Mouse (Mus musculus) midbrain, embryonic 14.5 days (tissue): Measurements from ENCODE around the gene Lmod3. TPM values are rescaled to one million over a fixed set of nuclear protein-coding genes. Genes with fewer than 3 reads are reported as not detected.

Experiments used
- ATAC-seq: fragments of 200-750 bp; cut with Nextera tagmentation; 2 replicates; pipeline ENCODE4 v1.8.0; 2017; ENCODE audit warnings: moderate number of reproducible peaks, moderate library complexity; ENCODE audit not compliant: low FRiP score, low TSS enrichment
- DNase-seq: peaks from one replicate; pipeline ENCODE4 v3.0.0-alpha.2; 2015
- H3K27ac ChIP-seq: fragments of 300-500 bp; sonication (generic); replicated peaks from 2 replicates; pipeline ENCODE4 v1.5.1; 2014; ENCODE audit warnings: mild to moderate bottlenecking, low read depth, low read length, moderate library complexity
- H3K27me3 ChIP-seq: fragments of 300-500 bp; sonication (generic); 2 replicates; pipeline ENCODE4 v1.6.1; 2014; ENCODE audit warnings: low read length, control low read depth, mixed read lengths; ENCODE audit not compliant: control insufficient read depth, insufficient read depth
- H3K36me3 ChIP-seq: fragments of 300-500 bp; sonication (generic); 2 replicates; pipeline ENCODE4 v1.6.1; 2014; ENCODE audit warnings: low read length, control low read depth; ENCODE audit not compliant: control insufficient read depth, insufficient read depth
- H3K4me1 ChIP-seq: fragments of 300-500 bp; sonication (generic); 2 replicates; pipeline ENCODE4 v1.6.1; 2014; ENCODE audit warnings: mild to moderate bottlenecking, antibody characterized with exemption, low read length, control low read depth; ENCODE audit not compliant: control insufficient read depth, insufficient read depth
- H3K4me2 ChIP-seq: fragments of 300-500 bp; sonication (generic); 2 replicates; pipeline ENCODE4 v1.6.1; 2014; ENCODE audit warnings: mild to moderate bottlenecking, low read length, moderate library complexity
- H3K4me3 ChIP-seq: fragments of 300-500 bp; sonication (generic); replicated peaks from 2 replicates; pipeline ENCODE4 v1.5.1; 2014; ENCODE audit warnings: low read depth, low read length
- H3K9ac ChIP-seq: fragments of 300-500 bp; sonication (generic); replicated peaks from 2 replicates; pipeline ENCODE4 v1.6.1; 2014; ENCODE audit warnings: mild to moderate bottlenecking, low read length, moderate library complexity
- H3K9me3 ChIP-seq: fragments of 300-500 bp; sonication (generic); 2 replicates; pipeline ENCODE4 v1.6.1; 2016; ENCODE audit warnings: low read length, control low read depth, mixed read lengths; ENCODE audit not compliant: control insufficient read depth
- WGBS: fragments of 180-500 bp; shearing (Covaris S2); extraction: QIAGEN DNeasy Blood & Tissue Kit; methylation state at CpG from one replicate; pipeline ENCODE4 v1.1.7; 2014; 5-methylcytosine and 5-hydroxymethylcytosine counted together
- polyA plus RNA-seq: library from polyadenylated mRNA; unstranded; fragments of >200 nt; fragmentation: Nextera tagmentation; extraction: Ambion mirVana; gene quantifications from 2 replicates; pipeline ENCODE4 v1.2.1, GENCODE M21; 2014

Gene Lmod3
- polyA plus RNA-seq, result not detected in 2 replicates

- Histone ChIP-seq H3K36me3 (no peaks in the 10 kb centered on the region), H3K4me2 (no peak within 1 kb of the TSS)
- WGBS, result 28% methylated on average over 9 of the region's 9 CpGs
Observed at GRCm38 (mm10) chr6:97252711-97253221, at the start of gene Lmod3. Lmod3 (minus strand) TSS chr6:97252759.

GRCm38 (mm10) chr6:97302303-97302702 is 49.7 kb upstream of the Lmod3 start:
- WGBS, result 85% methylated on average over 7 of the region's 7 CpGs
- no peaks in the 10 kb centered on the region for H3K9me3 ChIP-seq
- ATAC-seq, result no peak
- H3K4me1 ChIP-seq, result no peaks in the 10 kb centered on the region
- H3K4me2 ChIP-seq, result no peak overlapping the region
- H3K27me3 ChIP-seq, result no peaks in the 10 kb centered on the region
- H3K4me3 ChIP-seq, result no peak overlapping the region
- H3K9ac ChIP-seq, result no peak overlapping the region
- no peak overlapping the region for H3K27ac ChIP-seq
- H3K36me3 ChIP-seq, result peaks cover 24% of the 10 kb centered on the region
- no peak for DNase-seq

More at GRCm38 (mm10) chr6:97252711-97253221, at the start of gene Lmod3:
- no peak for ATAC-seq
- H3K9ac ChIP-seq, result no peak within 1 kb of the TSS
- DNase-seq, result no peak
- H3K27ac ChIP-seq, result no peak within 1 kb of the TSS
- H3K4me3 ChIP-seq, result no peak within 1 kb of the TSS
- no peaks in the 10 kb centered on the region for H3K4me1 ChIP-seq
- no peaks in the 10 kb centered on the region for H3K27me3 ChIP-seq
- H3K9me3 ChIP-seq, result no peaks in the 10 kb centered on the region

DNA sequence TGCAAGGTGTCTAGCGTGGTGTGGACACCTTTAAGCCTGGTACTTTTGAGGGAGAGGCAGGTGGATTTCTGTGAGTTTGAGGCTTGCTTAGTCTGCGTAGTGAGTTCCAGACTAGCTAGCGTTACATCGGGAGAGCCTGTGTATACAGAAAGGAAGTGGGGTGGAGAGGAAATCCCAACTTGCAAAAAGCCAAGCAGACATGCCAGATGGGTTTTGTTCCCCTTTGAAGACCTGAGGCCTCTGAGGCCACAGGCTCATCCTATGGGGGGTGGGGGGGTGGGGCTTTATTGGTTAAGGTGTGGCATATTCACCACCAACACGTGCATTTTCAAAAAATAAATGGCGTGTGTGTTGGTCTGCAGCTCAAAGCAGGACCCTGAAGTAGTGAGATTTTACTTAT is 48.1 kb upstream of the Lmod3 start:
- no peak overlapping the region for H3K27ac ChIP-seq
- ATAC-seq (no peak), DNase-seq (no peak)
- H3K4me3 ChIP-seq, result no peak overlapping the region
- WGBS, result 95% methylated on average over 6 of the region's 6 CpGs
- H3K4me2 ChIP-seq, result no peak overlapping the region
- no peaks in the 10 kb centered on the region for H3K9me3 ChIP-seq
- H3K9ac ChIP-seq, result no peak overlapping the region
- H3K27me3 ChIP-seq, result no peaks in the 10 kb centered on the region
- peaks cover 35% of the 10 kb centered on the region for H3K36me3 ChIP-seq
- no peaks in the 10 kb centered on the region for H3K4me1 ChIP-seq

DNA sequence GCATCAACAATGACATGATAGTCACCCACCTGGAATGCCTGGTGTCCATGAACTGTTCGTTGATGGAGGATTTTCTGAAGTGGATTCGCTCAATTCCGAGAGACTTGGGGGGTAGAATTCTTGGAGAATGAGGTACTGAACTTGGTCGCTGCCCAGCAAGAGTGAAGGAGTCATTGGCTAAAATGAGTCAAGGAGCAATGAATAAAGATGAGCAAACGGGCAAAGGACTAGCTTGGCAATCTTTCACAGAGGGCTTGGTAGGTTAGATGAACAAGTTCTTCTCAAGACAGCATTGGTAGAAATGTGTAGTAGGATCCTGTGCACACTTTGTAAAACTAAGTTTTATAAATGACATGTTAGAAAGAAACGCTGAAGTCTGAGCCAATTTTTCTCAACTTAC is 47.6 kb upstream of the Lmod3 start:
- H3K27ac ChIP-seq, result no peak overlapping the region
- peaks cover 40% of the 10 kb centered on the region for H3K36me3 ChIP-seq
- H3K4me3 ChIP-seq, result no peak overlapping the region
- no peak for DNase-seq
- no peak for ATAC-seq
- H3K9ac ChIP-seq, result no peak overlapping the region
- no peaks in the 10 kb centered on the region for H3K9me3 ChIP-seq
- no peak overlapping the region for H3K4me2 ChIP-seq
- H3K27me3 ChIP-seq, result no peaks in the 10 kb centered on the region
- 95% methylated on average over 6 of the region's 6 CpGs for WGBS
- no peaks in the 10 kb centered on the region for H3K4me1 ChIP-seq

DNA sequence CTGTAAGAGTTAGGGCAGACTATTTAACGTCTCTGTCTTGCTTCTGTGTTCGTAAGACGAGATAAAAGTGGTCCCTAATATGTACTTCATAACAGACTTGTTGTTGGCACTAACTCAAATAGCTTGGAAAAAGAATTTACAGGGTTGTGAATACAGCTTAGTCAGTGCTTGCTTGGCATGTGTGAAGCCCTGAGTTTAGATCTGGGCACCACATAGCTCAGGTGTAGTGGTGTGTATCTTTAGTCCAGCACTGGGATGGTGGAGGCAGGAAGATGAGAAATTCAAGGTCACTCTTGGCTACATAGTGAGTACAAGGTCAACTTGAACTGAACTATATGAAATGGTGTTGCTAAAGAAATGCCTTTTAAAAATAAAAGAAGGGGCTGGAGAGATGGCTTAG is 44.6 kb upstream of the Lmod3 start:
- 90% methylated on average over 3 of the region's 3 CpGs for WGBS
- no peak overlapping the region for H3K27ac ChIP-seq
- no peak overlapping the region for H3K4me3 ChIP-seq
- DNase-seq (no peak), ATAC-seq (no peak)
- no peaks in the 10 kb centered on the region for H3K4me1 ChIP-seq
- H3K4me2 ChIP-seq, result no peak overlapping the region
- no peak overlapping the region for H3K9ac ChIP-seq
- H3K9me3 ChIP-seq, result no peaks in the 10 kb centered on the region
- H3K36me3 ChIP-seq, result peaks cover 41% of the 10 kb centered on the region
- no peaks in the 10 kb centered on the region for H3K27me3 ChIP-seq

- Histone ChIP-seq H3K36me3 (peaks cover 49% of the 10 kb centered on the region), H3K27me3 (no peaks in the 10 kb centered on the region), H3K4me2 (no peak overlapping the region), H3K4me1 (no peaks in the 10 kb centered on the region; the same call in 1 of the 2 replicates), H3K9me3 (no peaks in the 10 kb centered on the region), H3K9ac (no peak overlapping the region), H3K4me3 (no peak overlapping the region), H3K27ac (no peak overlapping the region)
- ATAC-seq, result no peak
- 95% methylated on average over 21 of the region's 21 CpGs for WGBS
- no peak for DNase-seq
Observed at GRCm38 (mm10) chr6:97295866-97296527, 43.4 kb upstream of the Lmod3 start.

- Histone ChIP-seq H3K36me3 (peaks cover 49% of the 10 kb centered on the region), H3K9me3 (no peaks in the 10 kb centered on the region), H3K4me1 (no peaks in the 10 kb centered on the region; the same call in 1 of the 2 replicates), H3K27me3 (no peaks in the 10 kb centered on the region), H3K4me2 (no peak overlapping the region), H3K27ac (no peak overlapping the region), H3K4me3 (no peak overlapping the region), H3K9ac (no peak overlapping the region)
- ATAC-seq, result no peak
- DNase-seq, result no peak
- 94% methylated on average over 9 of the region's 9 CpGs for WGBS
Observed at GRCm38 (mm10) chr6:97295416-97295815, 42.9 kb upstream of the Lmod3 start.

DNA sequence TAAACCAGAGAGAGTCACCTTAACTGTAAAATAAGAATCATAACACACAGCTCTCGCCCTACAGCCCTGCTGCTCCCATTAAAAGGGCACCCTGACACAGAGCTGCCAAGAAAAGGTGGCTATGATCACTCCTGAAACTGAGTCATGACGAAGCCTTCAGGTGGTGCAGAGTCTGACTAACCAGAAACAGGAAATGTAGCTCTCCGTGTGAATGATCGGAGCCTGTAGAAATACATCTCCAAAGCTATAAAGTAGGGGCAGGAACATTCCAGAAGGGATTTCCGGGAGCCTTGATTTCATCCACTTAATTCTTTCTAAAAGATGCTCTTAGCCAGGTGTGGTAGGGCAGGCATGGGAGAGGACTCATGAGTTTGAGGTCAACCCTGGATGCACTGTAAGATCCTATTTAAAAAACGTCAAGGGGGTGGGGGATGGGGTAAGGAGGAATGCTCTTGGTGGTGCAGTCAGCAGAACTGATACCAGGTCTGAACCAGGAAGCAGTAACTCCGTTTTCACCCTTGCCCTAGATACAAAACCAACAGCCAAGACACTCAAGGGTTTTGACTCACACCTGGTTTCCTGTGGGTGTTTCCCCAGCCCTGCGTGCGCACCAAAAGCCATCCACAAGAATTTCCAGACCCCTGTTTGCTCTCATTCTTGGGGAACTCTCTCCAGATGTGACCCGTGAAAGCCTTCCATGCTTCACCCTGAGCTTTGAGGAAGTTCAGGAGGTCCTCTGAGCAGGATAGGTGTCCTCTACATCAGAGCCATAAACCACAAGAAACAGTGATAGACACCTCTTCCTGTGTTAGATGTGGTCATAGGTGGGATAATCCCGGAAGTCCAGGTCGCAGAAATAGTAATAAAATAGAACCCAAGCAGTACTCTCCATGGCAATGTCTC is 41.4 kb upstream of the Lmod3 start:
- WGBS, result 89% methylated on average over 12 of the region's 12 CpGs

More for the DNA sequence above, 41.4 kb upstream of the Lmod3 start:
- Histone ChIP-seq H3K9ac (no peak overlapping the region), H3K27me3 (no peaks in the 10 kb centered on the region), H3K36me3 (peaks cover 49% of the 10 kb centered on the region), H3K9me3 (no peaks in the 10 kb centered on the region), H3K4me2 (no peak overlapping the region), H3K4me3 (no peak overlapping the region), H3K4me1 (no peaks in the 10 kb centered on the region; the same call in 1 of the 2 replicates), H3K27ac (no peak overlapping the region)
- DNase-seq (no peak), ATAC-seq (no peak)
